Mouse (Mus musculus) cerebellum, adult 8-10 months (tissue): ENCODE measurements around the gene Xrcc6.
"Not testable (repeated sequence)": the region's sequence is repeated elsewhere in the genome, so short reads cannot be mapped to it uniquely, and the experiment has no call there.

ENCODE experiments used
- DNase-seq: peaks from one replicate; pipeline ENCODE4 v3.0.0; 2022

Xrcc6 gene

DNA sequence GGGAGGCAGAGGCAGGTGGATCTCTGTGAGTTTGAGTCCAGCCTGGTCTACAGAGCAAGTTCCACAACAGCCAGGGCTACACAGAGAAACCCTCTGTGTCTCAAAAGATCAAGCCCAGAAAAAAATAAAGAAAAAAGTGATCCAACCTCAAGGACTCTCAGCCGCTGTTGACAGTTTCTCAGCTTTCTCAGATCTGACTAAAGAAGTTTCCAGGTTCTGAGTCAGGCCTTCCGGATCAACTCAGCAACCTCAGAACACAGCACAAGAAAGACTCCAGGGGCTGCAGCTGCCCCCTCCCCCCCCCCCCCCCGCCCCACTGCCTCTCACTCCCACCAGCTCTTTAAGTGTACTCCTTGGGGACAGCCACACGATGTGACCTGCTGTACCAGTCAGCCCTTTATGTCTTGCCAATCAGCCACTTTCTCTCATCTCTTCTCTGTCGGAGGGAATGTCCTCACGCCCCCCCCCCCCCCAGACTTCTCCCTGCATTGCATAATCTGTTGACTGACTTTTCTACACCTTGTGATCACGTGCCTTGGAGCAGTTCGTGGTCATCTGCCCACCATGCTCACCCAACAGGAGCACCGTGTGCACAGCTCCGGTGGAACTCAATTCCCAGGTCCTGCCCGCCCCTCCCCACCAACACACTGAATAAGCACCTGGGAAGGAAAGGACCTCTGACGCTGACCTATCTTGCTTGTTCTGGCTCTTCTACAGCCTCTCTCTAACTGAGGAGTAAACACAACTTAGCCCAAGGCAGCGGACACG lies 21.4 kb upstream of the Xrcc6 start:
- DNase-seq: no peak

DNA sequence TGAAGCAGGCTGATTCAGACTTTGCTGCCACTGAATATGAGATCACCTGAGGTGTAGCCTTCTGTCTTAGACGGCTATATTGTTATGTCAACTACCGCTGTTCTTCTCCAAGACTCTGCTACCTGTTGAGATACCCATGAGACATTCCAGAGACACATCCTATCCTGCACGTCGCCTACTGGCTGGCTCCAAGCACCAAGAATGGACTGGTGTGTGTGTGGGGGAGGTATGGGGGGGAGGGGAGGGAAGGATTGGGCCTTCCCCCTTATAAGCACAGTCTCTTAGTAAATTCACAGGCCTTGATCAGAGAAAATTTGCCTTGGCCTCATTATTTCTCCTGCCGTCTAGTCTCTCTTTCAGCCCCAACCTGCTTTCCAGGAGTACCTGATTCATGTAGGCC lies 19.8 kb upstream of the Xrcc6 start:
- no peak for DNase-seq

DNA sequence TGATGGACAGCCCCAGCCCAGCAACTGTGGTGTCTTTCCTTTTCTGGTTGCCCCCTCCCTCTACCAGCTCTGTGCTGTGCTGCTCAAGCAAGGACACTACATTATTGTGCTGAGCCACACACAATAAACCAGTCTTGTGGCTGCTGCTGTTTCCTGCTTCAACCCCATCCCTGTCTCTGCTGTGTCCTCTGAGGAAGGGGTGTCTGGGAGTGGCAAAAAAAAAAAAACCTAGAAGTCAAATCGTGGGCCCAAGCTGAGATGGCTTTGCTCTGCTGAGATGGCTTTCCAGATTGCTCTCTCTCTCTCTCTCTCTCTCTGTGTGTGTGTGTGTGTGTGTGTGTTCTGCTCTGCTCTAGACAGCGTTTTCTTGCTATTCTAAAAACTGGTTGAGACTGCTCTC lies 19.2 kb upstream of the Xrcc6 start:
- DNase-seq: no peak

DNA sequence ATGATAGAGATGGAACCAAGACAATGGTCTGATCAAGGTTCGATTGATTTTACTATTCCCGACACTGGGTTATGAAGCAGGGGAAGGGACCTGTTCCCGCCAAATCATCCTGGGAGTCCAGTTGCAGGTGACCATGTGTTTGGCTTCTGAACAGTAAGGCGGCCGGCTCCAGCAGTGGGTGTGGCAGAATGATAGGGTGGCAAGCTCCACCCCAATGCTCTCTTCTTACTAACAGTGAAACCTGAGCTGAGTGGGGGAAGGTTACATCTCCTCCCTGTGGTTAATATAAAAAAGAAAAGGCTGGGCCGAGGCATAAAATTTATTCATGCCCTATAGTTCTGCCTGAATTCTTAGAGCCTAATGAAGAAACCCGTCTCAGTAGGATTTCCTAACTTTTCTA lies 18.5 kb upstream of the Xrcc6 start:
- no peak for DNase-seq

- DNase-seq: not testable (repeated sequence)
These were observed 18.0 kb upstream of the Xrcc6 start for GRCm38 (mm10) chr15:81969635-81970034.

GRCm38 (mm10) chr15:81970498-81970897 lies 17.1 kb upstream of the Xrcc6 start:
- DNase-seq: not testable (repeated sequence)

DNA sequence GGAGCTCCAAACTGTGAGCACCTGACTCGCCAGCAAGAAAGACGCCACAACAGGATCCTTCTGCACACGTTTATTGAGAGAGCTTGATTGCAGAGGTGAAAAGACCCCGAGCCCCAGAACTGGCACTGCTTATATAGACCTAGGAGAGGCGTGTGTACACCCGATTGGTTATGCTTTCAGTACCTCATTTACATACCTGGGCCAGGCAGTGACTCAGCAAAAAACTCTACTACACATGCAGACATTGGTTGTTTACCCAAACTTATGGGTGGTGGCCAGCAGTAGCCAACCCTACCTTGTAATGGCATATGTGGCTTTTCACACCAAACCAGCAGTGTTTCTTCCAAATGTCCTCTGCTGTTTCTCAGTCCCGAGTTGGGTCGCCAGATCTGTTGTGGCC lies 12.5 kb upstream of the Xrcc6 start:
- DNase-seq: not testable (repeated sequence)

- no peak for DNase-seq
These were observed 7.3 kb upstream of the Xrcc6 start, which contains the start of gene 1700029P11Rik for GRCm38 (mm10) chr15:81980321-81980720. 1700029P11Rik (plus strand) TSS chr15:81980540.

GRCm38 (mm10) chr15:81982173-81982572 lies 5.5 kb upstream of the Xrcc6 start:
- DNase-seq: no peak

DNA sequence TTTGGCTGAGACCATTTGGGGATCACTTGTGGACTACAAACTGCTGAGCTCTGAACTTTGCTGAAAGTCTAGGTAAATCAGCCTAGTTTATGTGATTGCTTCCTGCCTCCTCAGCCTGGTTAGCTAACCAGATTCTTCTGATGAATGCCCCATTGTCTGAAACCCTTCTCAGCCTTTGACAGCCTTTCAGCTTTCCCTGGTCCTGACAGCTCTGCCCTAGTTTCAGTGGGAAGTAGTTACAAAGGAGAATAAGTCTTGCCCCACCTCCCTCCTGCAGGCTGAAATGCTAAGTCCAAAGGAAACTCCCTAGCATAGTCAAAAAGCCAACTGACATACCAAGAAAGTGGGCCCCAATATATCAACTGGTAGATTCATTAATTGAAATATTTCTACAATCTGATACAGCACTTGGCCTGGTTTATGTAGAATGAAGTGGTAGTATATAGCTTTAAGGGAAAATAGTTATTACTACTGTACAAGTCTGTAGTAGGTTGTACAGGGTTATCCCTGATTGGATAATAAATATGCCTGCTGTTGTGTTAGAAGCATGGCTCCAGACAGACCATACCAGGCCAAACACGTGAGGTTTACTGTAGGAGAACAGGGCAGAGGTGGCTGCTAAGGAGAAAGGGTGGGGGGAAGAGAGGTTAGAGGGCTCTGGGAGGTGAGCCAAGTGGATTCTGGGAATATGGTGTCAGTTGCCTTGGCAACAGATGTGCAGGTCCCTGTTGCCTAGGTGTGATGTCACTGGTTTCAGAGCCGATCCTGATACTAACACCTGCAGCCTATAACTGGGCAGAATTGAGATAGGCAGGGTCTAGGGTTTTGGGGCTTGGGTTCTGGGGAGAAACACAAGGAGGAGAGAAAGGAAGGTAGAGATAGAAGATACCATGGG lies 2.1 kb upstream of the Xrcc6 start:
- DNase-seq: no peak

- peak; percentile 91 for DNase-seq
These were observed 1.9 kb downstream of the Xrcc6 start for GRCm38 (mm10) chr15:81989371-81990062.

- DNase-seq: no peak
These were observed 2.9 kb downstream of the Xrcc6 start for GRCm38 (mm10) chr15:81990549-81990948.

GRCm38 (mm10) chr15:81993992-81994391 lies 6.4 kb downstream of the Xrcc6 start:
- no peak for DNase-seq

GRCm38 (mm10) chr15:82004257-82004656 lies 16.6 kb downstream of the Xrcc6 start:
- no peak for DNase-seq

DNA sequence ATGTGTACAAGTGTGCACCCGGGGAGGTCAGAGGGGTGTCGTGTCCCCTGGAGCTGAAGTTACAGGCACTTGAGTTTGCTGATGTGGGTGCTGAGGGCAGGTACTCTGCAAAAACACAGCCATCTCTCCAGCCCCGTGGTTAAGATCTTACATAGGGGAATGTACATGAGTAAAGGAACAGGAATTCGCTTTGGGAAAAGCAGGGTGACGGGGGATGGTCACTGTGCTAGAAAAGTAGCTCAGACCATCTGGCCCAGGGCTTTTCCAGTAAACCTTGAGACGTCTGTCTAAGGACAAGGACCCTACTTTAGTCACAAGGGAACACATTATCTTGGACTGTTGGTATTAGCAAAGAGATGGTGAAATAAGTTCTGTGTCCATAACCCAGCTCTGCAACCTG lies 24.3 kb downstream of the Xrcc6 start:
- DNase-seq: no peak

- DNase-seq: no peak
These were observed 27.2 kb downstream of the Xrcc6 start for GRCm38 (mm10) chr15:82014745-82015391.

DNA sequence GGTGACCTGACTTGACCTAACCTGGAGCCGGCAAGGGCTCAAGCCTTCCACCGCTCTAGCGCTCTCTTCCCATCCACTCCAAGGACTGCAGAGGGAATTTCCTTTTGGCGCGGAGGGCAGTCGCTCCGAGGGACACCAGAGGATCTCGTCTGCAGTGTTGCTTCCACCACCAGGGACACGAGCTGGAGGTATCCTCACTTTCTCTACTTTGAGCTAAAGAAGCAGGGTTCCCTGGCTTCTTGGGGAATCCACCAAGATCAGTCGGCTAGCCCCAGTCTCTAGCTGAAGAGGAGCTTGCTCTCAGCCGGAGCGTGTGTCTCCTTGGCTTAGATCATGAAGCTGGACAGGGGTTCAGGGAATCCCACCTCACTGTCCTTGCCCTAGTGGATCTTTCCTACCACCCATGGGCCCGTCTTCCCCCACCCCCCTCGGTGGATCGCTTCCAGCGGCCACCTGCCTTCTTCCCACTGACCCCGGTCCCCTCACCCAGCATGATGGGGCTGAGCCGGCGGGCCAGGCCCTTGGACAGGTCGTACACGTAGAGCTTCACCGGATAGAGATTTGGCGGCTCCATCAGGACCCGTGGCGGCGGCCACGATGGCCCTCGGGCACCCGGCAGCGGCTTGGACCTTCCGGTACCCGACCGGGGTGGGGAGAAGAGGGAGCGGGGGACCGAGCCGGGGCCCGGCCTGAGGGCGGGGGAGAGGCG lies 27.9 kb downstream of the Xrcc6 start:
- DNase-seq: peak; percentile 48

- DNase-seq: peak; percentile 100
These were observed 28.6 kb downstream of the Xrcc6 start for GRCm38 (mm10) chr15:82016101-82016808.

DNA sequence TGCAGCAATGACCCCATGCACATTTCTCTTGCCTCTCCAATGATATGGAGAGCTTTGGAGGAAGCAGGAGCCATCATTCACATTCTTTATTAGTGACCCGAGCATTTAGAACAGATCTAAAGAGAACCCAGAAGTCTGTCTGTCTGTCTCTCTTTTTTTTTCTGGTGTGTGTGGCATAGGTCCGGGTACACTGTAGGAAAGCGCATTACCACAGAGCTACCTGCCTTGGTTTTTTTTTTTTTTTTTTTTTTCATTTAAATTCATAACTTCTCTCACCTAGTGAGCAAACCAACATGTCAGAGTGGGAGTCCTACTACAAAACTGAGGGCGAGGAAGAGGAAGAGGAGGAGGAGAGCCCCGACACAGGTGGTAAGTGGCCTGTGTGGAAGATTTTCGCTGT lies 29.2 kb downstream of the Xrcc6 start:
- no peak for DNase-seq

DNA sequence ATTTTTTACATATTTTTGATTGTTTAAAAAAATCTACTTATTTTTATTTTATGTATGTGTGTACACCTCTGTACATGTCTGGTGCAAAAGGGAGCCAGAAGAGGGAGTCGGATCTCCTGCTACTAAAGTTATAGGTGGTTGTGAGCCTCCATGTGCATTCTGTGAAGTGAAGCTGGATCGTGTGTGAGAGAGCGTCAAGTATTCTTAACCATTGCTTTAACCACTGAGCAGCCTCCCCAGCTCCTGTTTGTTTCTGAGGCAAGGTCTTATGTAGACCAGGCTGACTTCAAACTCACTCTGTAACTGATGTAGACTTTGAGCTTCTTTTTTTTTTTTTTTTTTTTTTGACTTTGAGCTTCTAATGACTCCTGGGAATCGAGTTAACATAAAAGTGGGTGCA lies 29.8 kb downstream of the Xrcc6 start:
- DNase-seq: no peak

- DNase-seq: no peak
These were observed 31.7 kb downstream of the Xrcc6 start for GRCm38 (mm10) chr15:82019288-82019687.
